Mouse (Mus musculus) midbrain, embryonic 14.5 days (tissue): ENCODE results near the gene Mia2. TPM values are rescaled to one million over a fixed set of nuclear protein-coding genes. Genes with fewer than 3 reads are reported as not detected.

Experiments used
- ATAC-seq: fragments of 200-750 bp; cut with Nextera tagmentation; 2 replicates; pipeline ENCODE4 v1.8.0; 2017; ENCODE audit warnings: moderate number of reproducible peaks, moderate library complexity; ENCODE audit not compliant: low FRiP score, low TSS enrichment
- DNase-seq: peaks from one replicate; pipeline ENCODE4 v3.0.0-alpha.2; 2015
- H3K27ac ChIP-seq: fragments of 300-500 bp; sonication (generic); replicated peaks from 2 replicates; pipeline ENCODE4 v1.5.1; 2014; ENCODE audit warnings: mild to moderate bottlenecking, low read depth, low read length, moderate library complexity
- H3K27me3 ChIP-seq: fragments of 300-500 bp; sonication (generic); 2 replicates; pipeline ENCODE4 v1.6.1; 2014; ENCODE audit warnings: low read length, control low read depth, mixed read lengths; ENCODE audit not compliant: control insufficient read depth, insufficient read depth
- H3K36me3 ChIP-seq: fragments of 300-500 bp; sonication (generic); 2 replicates; pipeline ENCODE4 v1.6.1; 2014; ENCODE audit warnings: low read length, control low read depth; ENCODE audit not compliant: control insufficient read depth, insufficient read depth
- H3K4me1 ChIP-seq: fragments of 300-500 bp; sonication (generic); 2 replicates; pipeline ENCODE4 v1.6.1; 2014; ENCODE audit warnings: mild to moderate bottlenecking, antibody characterized with exemption, low read length, control low read depth; ENCODE audit not compliant: control insufficient read depth, insufficient read depth
- H3K4me2 ChIP-seq: fragments of 300-500 bp; sonication (generic); 2 replicates; pipeline ENCODE4 v1.6.1; 2014; ENCODE audit warnings: mild to moderate bottlenecking, low read length, moderate library complexity
- H3K4me3 ChIP-seq: fragments of 300-500 bp; sonication (generic); replicated peaks from 2 replicates; pipeline ENCODE4 v1.5.1; 2014; ENCODE audit warnings: low read depth, low read length
- H3K9ac ChIP-seq: fragments of 300-500 bp; sonication (generic); replicated peaks from 2 replicates; pipeline ENCODE4 v1.6.1; 2014; ENCODE audit warnings: mild to moderate bottlenecking, low read length, moderate library complexity
- H3K9me3 ChIP-seq: fragments of 300-500 bp; sonication (generic); 2 replicates; pipeline ENCODE4 v1.6.1; 2016; ENCODE audit warnings: low read length, control low read depth, mixed read lengths; ENCODE audit not compliant: control insufficient read depth
- WGBS: fragments of 180-500 bp; shearing (Covaris S2); extraction: QIAGEN DNeasy Blood & Tissue Kit; methylation state at CpG from one replicate; pipeline ENCODE4 v1.1.7; 2014; 5-methylcytosine and 5-hydroxymethylcytosine counted together
- polyA plus RNA-seq: library from polyadenylated mRNA; unstranded; fragments of >200 nt; fragmentation: Nextera tagmentation; extraction: Ambion mirVana; gene quantifications from 2 replicates; pipeline ENCODE4 v1.2.1, GENCODE M21; 2014

Gene Mia2
- polyA plus RNA-seq, 1 experiment from 2014 or later, result 37.5 TPM

DNA sequence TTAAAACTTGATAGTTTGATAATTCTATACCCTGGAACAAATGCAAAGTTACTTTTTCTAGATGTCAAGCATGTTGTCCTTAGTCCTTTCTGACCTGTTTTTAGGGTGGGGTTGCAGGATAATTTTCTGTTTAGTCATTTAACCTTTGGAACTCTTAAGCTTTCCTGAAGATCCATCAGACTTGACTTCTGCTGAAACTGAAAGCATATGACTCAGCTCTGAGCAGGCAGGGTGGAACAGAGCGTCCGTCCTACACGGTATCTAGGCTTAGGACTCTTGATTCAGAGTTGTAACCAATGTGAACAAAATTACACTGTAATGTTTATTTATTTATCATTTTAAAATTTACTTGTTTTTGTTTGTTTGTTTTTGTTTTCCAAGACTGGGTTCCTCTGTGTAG is 17.7 kb upstream of the Mia2 start:
- Histone ChIP-seq H3K9me3 (no peaks in the 10 kb centered on the region), H3K9ac (no peak overlapping the region), H3K4me1 (no peaks in the 10 kb centered on the region), H3K4me3 (no peak overlapping the region), H3K27ac (no peak overlapping the region), H3K4me2 (no peak overlapping the region), H3K27me3 (no peaks in the 10 kb centered on the region), H3K36me3 (peaks cover 12% of the 10 kb centered on the region; the same call in 1 of the 2 replicates)
- no peak for ATAC-seq
- WGBS, result 97% methylated on average over 3 of the region's 3 CpGs
- DNase-seq, result no peak

DNA sequence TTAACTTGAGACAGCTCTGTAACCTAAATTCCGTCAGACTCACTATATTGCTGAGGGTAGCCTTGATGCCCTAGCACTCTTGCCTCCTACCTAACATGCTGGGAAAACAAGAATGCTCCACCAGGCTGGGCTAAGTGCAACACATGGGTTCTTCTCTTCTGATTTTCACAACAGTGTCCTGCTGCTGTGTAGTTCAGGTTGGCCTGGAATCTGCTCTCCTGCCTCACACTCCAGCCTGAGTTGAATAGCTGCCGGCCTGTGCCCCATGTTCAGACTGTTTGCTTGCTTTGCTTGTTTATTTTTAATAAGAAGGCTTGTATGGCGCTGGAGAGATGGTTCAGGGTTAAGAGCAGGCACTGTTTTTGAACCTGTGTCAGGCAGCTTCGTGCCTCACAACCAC is 15.1 kb upstream of the Mia2 start:
- ATAC-seq (no peak), DNase-seq (no peak)
- no peak overlapping the region for H3K9ac ChIP-seq
- H3K27me3 ChIP-seq, result no peaks in the 10 kb centered on the region
- 85% methylated on average over 4 of the region's 4 CpGs for WGBS
- no peaks in the 10 kb centered on the region for H3K4me1 ChIP-seq
- no peaks in the 10 kb centered on the region for H3K36me3 ChIP-seq
- H3K4me3 ChIP-seq, result no peak overlapping the region
- H3K27ac ChIP-seq, result no peak overlapping the region
- no peaks in the 10 kb centered on the region for H3K9me3 ChIP-seq
- H3K4me2 ChIP-seq, result no peak overlapping the region

DNA sequence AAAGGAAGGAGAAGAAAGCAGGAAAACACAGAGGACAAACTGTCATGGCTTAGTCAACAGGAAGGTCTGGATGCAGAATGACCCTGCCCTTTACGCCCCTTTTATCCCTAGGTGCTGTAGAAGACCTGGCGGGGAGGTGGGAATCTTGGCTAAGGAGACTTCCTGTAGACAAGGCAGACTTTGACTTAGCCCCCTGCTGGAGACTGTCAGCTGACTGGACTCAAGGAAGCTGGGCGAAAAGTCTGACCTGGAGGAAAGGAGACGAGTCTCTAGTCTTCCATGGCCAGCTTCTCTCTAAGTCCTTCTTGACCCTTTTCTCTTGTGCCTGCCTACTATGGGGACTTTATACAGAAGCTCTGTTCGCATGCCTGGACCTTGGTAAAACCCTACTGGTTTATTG is 11.2 kb upstream of the Mia2 start:
- ATAC-seq (no peak), DNase-seq (no peak)
- Histone ChIP-seq H3K27me3 (no peaks in the 10 kb centered on the region), H3K4me1 (no peaks in the 10 kb centered on the region), H3K9me3 (no peaks in the 10 kb centered on the region), H3K4me2 (no peak overlapping the region), H3K4me3 (no peak overlapping the region), H3K36me3 (no peaks in the 10 kb centered on the region), H3K27ac (no peak overlapping the region), H3K9ac (no peak overlapping the region)
- WGBS, result 79% methylated on average over 5 of the region's 5 CpGs

DNA sequence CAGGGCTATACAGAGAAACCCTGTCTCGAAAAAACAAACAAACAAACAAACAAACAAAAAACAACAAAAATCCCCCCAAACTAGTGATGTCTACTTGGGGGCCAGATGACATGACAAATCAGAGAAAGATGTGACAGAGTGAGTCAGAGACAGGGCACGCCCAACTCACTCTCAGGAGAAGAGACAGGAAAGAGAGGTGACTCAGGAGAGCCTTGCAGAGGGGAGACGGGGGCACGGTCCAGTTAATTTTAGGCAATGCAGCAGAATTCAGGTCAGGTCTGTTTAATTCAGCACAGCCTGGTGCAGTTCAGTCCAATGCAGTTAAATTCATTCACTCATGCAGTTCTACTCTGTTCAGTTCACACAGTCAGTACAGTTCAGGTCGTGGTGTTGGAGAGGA is 9.4 kb upstream of the Mia2 start:
- Histone ChIP-seq H3K4me1 (no peaks in the 10 kb centered on the region), H3K9ac (no peak overlapping the region), H3K36me3 (no peaks in the 10 kb centered on the region), H3K27ac (no peak overlapping the region), H3K27me3 (no peaks in the 10 kb centered on the region), H3K4me2 (no peak overlapping the region), H3K4me3 (no peak overlapping the region), H3K9me3 (no peaks in the 10 kb centered on the region)
- 85% methylated on average over 5 of the region's 5 CpGs for WGBS
- DNase-seq (no peak), ATAC-seq (no peak)

DNA sequence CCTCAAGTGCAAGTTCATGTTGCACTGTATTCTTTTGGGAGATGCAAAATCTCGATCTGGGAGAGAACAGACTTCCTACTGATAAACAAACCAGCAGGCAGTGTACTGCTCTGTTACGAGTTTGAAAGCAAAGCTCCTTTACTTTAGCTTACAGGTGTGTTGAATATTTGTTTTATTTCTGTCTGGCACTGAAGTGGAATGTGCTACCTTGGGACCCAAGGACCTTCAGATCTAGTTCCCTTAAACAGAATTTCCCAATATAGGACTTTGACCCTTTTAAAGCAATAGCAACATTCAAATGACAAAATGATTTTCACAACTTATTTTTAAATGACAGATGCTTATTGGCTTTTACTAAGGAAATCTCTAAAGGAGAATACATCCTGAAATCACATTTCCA is 2.1 kb upstream of the Mia2 start:
- Histone ChIP-seq H3K4me1 (no peaks in the 10 kb centered on the region), H3K4me3 (no peak overlapping the region), H3K36me3 (no peaks in the 10 kb centered on the region), H3K27me3 (no peaks in the 10 kb centered on the region), H3K9ac (no peak overlapping the region), H3K9me3 (no peaks in the 10 kb centered on the region), H3K4me2 (no peak overlapping the region), H3K27ac (no peak overlapping the region)
- ATAC-seq (no peak), DNase-seq (no peak)
- WGBS, result 65% methylated on average over 2 of the region's 2 CpGs

DNA sequence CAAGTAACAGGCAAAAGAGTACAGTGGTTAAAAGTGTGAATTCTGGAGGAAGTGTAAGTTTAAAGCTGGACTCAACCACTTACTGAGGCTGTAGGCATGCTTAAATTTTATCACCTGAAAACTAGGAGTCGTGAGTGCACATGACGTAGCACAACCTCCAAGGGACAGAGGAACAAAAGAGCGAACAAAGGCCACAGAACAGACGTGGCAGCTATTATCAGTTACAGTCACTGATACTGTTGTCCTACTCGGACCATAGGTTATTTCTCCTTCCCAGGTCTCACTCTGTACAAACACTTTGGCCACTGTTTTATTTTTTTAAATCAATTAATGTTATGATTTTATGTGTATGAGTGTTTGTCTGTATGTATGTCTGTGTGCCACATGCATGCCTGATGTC is 9.2 kb downstream of the Mia2 start:
- WGBS, result 77% methylated on average over 5 of the region's 5 CpGs
- ATAC-seq, result no peak

DNA sequence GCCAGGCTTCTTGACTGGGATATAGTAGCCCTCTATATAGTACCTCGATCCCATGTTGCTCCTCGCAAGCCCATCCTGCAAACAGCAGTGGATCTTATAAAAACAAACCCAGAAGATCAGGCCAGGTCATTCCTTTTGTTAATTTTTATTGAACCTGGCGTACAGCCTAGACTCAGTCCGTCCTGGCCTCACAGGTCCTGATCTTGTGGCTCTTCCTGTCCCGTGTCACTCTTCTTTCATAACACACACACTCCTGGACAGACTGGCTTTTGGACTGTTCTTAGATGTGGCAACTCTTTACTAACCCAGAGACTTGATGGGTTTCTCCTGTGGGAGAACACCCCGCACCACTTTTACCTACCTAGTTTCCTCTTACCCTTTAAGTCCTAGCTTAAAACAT is 10.3 kb downstream of the Mia2 start:
- H3K4me1 ChIP-seq, result no peaks in the 10 kb centered on the region
- no peaks in the 10 kb centered on the region for H3K36me3 ChIP-seq
- H3K9me3 ChIP-seq, result no peaks in the 10 kb centered on the region
- no peak overlapping the region for H3K27ac ChIP-seq
- no peak overlapping the region for H3K4me3 ChIP-seq
- DNase-seq (no peak), ATAC-seq (no peak)
- H3K4me2 ChIP-seq, result no peak overlapping the region
- WGBS, result 91% methylated on average over 6 of the region's 6 CpGs
- H3K9ac ChIP-seq, result no peak overlapping the region
- H3K27me3 ChIP-seq, result no peaks in the 10 kb centered on the region

More for the DNA sequence above, 9.2 kb downstream of the Mia2 start:
- Histone ChIP-seq H3K4me2 (no peak overlapping the region), H3K9me3 (no peaks in the 10 kb centered on the region), H3K27me3 (no peaks in the 10 kb centered on the region), H3K4me1 (no peaks in the 10 kb centered on the region), H3K36me3 (no peaks in the 10 kb centered on the region), H3K9ac (no peak overlapping the region), H3K4me3 (no peak overlapping the region), H3K27ac (no peak overlapping the region)
- DNase-seq, result no peak

DNA sequence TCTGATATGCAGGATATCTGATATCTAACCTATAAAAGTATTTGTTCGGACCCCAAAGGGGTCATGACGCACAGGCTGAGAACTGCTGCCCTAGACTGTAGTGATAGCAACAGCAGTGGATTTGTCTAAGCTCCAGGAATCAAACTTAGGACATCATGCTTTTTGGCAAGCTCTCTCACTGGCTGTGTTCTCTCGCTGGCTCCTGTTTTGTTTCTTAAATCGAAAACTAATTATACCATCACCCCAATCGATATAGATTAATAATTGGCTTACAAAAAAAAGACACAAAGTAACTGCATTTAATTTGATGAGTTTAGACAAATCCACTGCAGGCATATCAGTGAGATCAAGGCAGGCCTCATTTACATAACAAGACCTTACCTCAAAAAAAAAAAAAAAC is 10.9 kb downstream of the Mia2 start:
- no peak overlapping the region for H3K27ac ChIP-seq
- H3K4me1 ChIP-seq, result no peaks in the 10 kb centered on the region
- H3K27me3 ChIP-seq, result no peaks in the 10 kb centered on the region
- ATAC-seq (no peak), DNase-seq (no peak)
- H3K4me2 ChIP-seq, result no peak overlapping the region
- H3K4me3 ChIP-seq, result no peak overlapping the region
- 92% methylated on average over 5 of the region's 5 CpGs for WGBS
- no peaks in the 10 kb centered on the region for H3K9me3 ChIP-seq
- H3K36me3 ChIP-seq, result no peaks in the 10 kb centered on the region
- no peak overlapping the region for H3K9ac ChIP-seq

DNA sequence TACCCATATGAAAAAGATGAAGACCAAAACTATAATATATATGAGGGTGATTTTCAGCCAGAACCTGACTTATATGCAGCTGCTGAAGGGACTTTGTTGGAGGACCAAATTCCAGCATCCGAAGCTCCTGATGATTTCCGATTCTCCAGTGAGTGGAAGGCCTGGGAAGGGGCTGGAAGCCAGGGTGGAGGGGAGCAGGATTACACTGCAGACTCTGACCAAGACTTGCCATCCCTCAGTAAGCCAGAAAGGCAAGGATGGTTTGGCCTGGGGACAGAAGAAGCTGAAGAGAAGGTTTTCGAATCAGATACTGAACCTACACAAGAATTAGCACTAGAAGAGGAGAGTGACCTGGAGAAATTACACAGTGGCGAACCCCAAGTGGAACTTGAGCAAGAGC is 12.3 kb downstream of the Mia2 start:
- ATAC-seq (no peak), DNase-seq (no peak)
- 91% methylated on average over 4 of the region's 4 CpGs for WGBS
- Histone ChIP-seq H3K9me3 (no peaks in the 10 kb centered on the region), H3K27ac (no peak overlapping the region), H3K9ac (no peak overlapping the region), H3K4me2 (no peak overlapping the region), H3K4me3 (no peak overlapping the region), H3K36me3 (no peaks in the 10 kb centered on the region), H3K27me3 (no peaks in the 10 kb centered on the region), H3K4me1 (no peaks in the 10 kb centered on the region)
